Mouse (Mus musculus): Measurements from ENCODE around the gene Mlec. TPM values are rescaled to one million over a fixed set of nuclear protein-coding genes. Genes with fewer than 3 reads are reported as not detected.
"Not testable (repeated sequence)": the region's sequence is repeated elsewhere in the genome, so short reads cannot be mapped to it uniquely, and the experiment has no call there.

Mlec gene
- polyA plus RNA-seq, 1 experiment from 2014 or later = 56.4 TPM

GRCm38 (mm10) chr5:115167396-115167795 lies 9.4 kb upstream of the Mlec start:
- no peak overlapping the region for H3K27ac ChIP-seq (ENCODE audit: low read depth, low read length)
- no peaks in the 10 kb centered on the region for H3K27me3 ChIP-seq (ENCODE audit: control insufficient read depth, insufficient read depth, low read length)
- ATAC-seq (replicated peaks; ENCODE audit: low FRiP score) (no peak), DNase-seq (ENCODE audit: low spot score) (no peak)
- WGBS = 81% methylated on average over 6 of the region's 6 CpGs
- H3K36me3 ChIP-seq (ENCODE audit: control insufficient read depth, insufficient read depth, low read length) = no peaks in the 10 kb centered on the region
- H3K4me2 ChIP-seq (ENCODE audit: low read depth, low read length, severe bottlenecking) = no peak overlapping the region
- H3K9me3 ChIP-seq (ENCODE audit: control insufficient read depth, low read length) = no peaks in the 10 kb centered on the region
- H3K4me3 ChIP-seq (ENCODE audit: low read depth, low read length) = no peak overlapping the region
- H3K4me1 ChIP-seq (replicated peaks; ENCODE audit: control insufficient read depth, insufficient read depth, low read length) = no peaks in the 10 kb centered on the region
- H3K9ac ChIP-seq (ENCODE audit: low read length) = no peak overlapping the region

- Histone ChIP-seq H3K9me3 (ENCODE audit: control insufficient read depth, low read length) (no peaks in the 10 kb centered on the region), H3K4me2 (ENCODE audit: low read depth, low read length, severe bottlenecking) (no peak overlapping the region), H3K27ac (ENCODE audit: low read depth, low read length) (no peak overlapping the region), H3K27me3 (ENCODE audit: control insufficient read depth, insufficient read depth, low read length) (no peaks in the 10 kb centered on the region), H3K9ac (ENCODE audit: low read length) (no peak overlapping the region), H3K4me3 (ENCODE audit: low read depth, low read length) (no peak overlapping the region), H3K4me1 (replicated peaks; ENCODE audit: control insufficient read depth, insufficient read depth, low read length) (no peaks in the 10 kb centered on the region), H3K36me3 (ENCODE audit: control insufficient read depth, insufficient read depth, low read length) (no peaks in the 10 kb centered on the region)
- no peak for DNase-seq (ENCODE audit: low spot score)
- WGBS = 83% methylated on average over 7 of the region's 7 CpGs
- no peak for ATAC-seq (replicated peaks; ENCODE audit: low FRiP score)
Measured at GRCm38 (mm10) chr5:115166815-115167194, 8.8 kb upstream of the Mlec start.

GRCm38 (mm10) chr5:115165895-115166814 lies 8.2 kb upstream of the Mlec start:
- DNase-seq (ENCODE audit: low spot score) (no peak), ATAC-seq (replicated peaks; ENCODE audit: low FRiP score) (no peak)

GRCm38 (mm10) chr5:115165351-115165750 lies 7.4 kb upstream of the Mlec start:
- Histone ChIP-seq H3K9me3 (ENCODE audit: control insufficient read depth, low read length) (no peaks in the 10 kb centered on the region), H3K27me3 (ENCODE audit: control insufficient read depth, insufficient read depth, low read length) (no peaks in the 10 kb centered on the region), H3K4me2 (ENCODE audit: low read depth, low read length, severe bottlenecking) (no peak overlapping the region), H3K4me1 (replicated peaks; ENCODE audit: control insufficient read depth, insufficient read depth, low read length) (peaks cover 5% of the 10 kb centered on the region; the same call in 1 of the 2 replicates), H3K9ac (ENCODE audit: low read length) (no peak overlapping the region), H3K4me3 (ENCODE audit: low read depth, low read length) (no peak overlapping the region), H3K36me3 (ENCODE audit: control insufficient read depth, insufficient read depth, low read length) (no peaks in the 10 kb centered on the region), H3K27ac (ENCODE audit: low read depth, low read length) (no peak overlapping the region)
- ATAC-seq (replicated peaks; ENCODE audit: low FRiP score) (no peak), DNase-seq (ENCODE audit: low spot score) (peak; percentile 67)
- 58% methylated on average over 9 of the region's 9 CpGs for WGBS

More at GRCm38 (mm10) chr5:115165895-115166814, 8.2 kb upstream of the Mlec start:
- Histone ChIP-seq H3K4me2 (ENCODE audit: low read depth, low read length, severe bottlenecking) (no peak overlapping the region), H3K4me1 (replicated peaks; ENCODE audit: control insufficient read depth, insufficient read depth, low read length) (peaks cover 3% of the 10 kb centered on the region; the same call in 1 of the 2 replicates), H3K9ac (ENCODE audit: low read length) (no peak overlapping the region), H3K27me3 (ENCODE audit: control insufficient read depth, insufficient read depth, low read length) (no peaks in the 10 kb centered on the region), H3K9me3 (ENCODE audit: control insufficient read depth, low read length) (no peaks in the 10 kb centered on the region), H3K4me3 (ENCODE audit: low read depth, low read length) (no peak overlapping the region), H3K27ac (ENCODE audit: low read depth, low read length) (no peak overlapping the region), H3K36me3 (ENCODE audit: control insufficient read depth, insufficient read depth, low read length) (no peaks in the 10 kb centered on the region)
- WGBS = 55% methylated on average over 11 of the region's 11 CpGs

GRCm38 (mm10) chr5:115164446-115164845 lies 6.5 kb upstream of the Mlec start:
- not testable (repeated sequence) for DNase-seq (ENCODE audit: low spot score); H3K27ac ChIP-seq (ENCODE audit: low read depth, low read length); H3K27me3 ChIP-seq (ENCODE audit: control insufficient read depth, insufficient read depth, low read length); H3K4me1 ChIP-seq (replicated peaks; ENCODE audit: control insufficient read depth, insufficient read depth, low read length); H3K4me2 ChIP-seq (ENCODE audit: low read depth, low read length, severe bottlenecking); H3K9ac ChIP-seq (ENCODE audit: low read length); H3K4me3 ChIP-seq (ENCODE audit: low read depth, low read length); H3K9me3 ChIP-seq (ENCODE audit: control insufficient read depth, low read length); H3K36me3 ChIP-seq (ENCODE audit: control insufficient read depth, insufficient read depth, low read length); ATAC-seq (replicated peaks; ENCODE audit: low FRiP score)
- WGBS = 85% methylated on average over 4 of the region's 4 CpGs

GRCm38 (mm10) chr5:115163563-115163962 lies 5.6 kb upstream of the Mlec start:
- ATAC-seq (replicated peaks; ENCODE audit: low FRiP score) = no peak
- no peaks in the 10 kb centered on the region for H3K36me3 ChIP-seq (ENCODE audit: control insufficient read depth, insufficient read depth, low read length)
- H3K4me1 ChIP-seq (replicated peaks; ENCODE audit: control insufficient read depth, insufficient read depth, low read length) = peaks cover 9% of the 10 kb centered on the region; the same call in 1 of the 2 replicates
- H3K4me2 ChIP-seq (ENCODE audit: low read depth, low read length, severe bottlenecking) = no peak overlapping the region
- no peak overlapping the region for H3K4me3 ChIP-seq (ENCODE audit: low read depth, low read length)
- H3K27ac ChIP-seq (ENCODE audit: low read depth, low read length) = no peak overlapping the region
- no peaks in the 10 kb centered on the region for H3K27me3 ChIP-seq (ENCODE audit: control insufficient read depth, insufficient read depth, low read length)
- peak; percentile 71 for DNase-seq (ENCODE audit: low spot score)
- no peak overlapping the region for H3K9ac ChIP-seq (ENCODE audit: low read length)
- H3K9me3 ChIP-seq (ENCODE audit: control insufficient read depth, low read length) = no peaks in the 10 kb centered on the region
- 36% methylated on average over 8 of the region's 8 CpGs for WGBS

- H3K9me3 ChIP-seq (ENCODE audit: control insufficient read depth, low read length); ATAC-seq (replicated peaks; ENCODE audit: low FRiP score); H3K9ac ChIP-seq (ENCODE audit: low read length); H3K36me3 ChIP-seq (ENCODE audit: control insufficient read depth, insufficient read depth, low read length); H3K4me2 ChIP-seq (ENCODE audit: low read depth, low read length, severe bottlenecking); H3K4me3 ChIP-seq (ENCODE audit: low read depth, low read length); H3K27ac ChIP-seq (ENCODE audit: low read depth, low read length); H3K27me3 ChIP-seq (ENCODE audit: control insufficient read depth, insufficient read depth, low read length); DNase-seq (ENCODE audit: low spot score): not testable (repeated sequence)
- H3K4me1 ChIP-seq (replicated peaks; ENCODE audit: control insufficient read depth, insufficient read depth, low read length) = peaks cover 12% of the 10 kb centered on the region; the same call in 1 of the 2 replicates
- WGBS = 83% methylated on average over 1 of the region's 1 CpGs
Measured at GRCm38 (mm10) chr5:115161940-115162279, 3.9 kb upstream of the Mlec start.

- Histone ChIP-seq H3K4me1 (replicated peaks; ENCODE audit: control insufficient read depth, insufficient read depth, low read length) (peaks cover 16% of the 10 kb centered on the region; the same call in 1 of the 2 replicates), H3K27me3 (ENCODE audit: control insufficient read depth, insufficient read depth, low read length) (no peaks in the 10 kb centered on the region), H3K4me2 (ENCODE audit: low read depth, low read length, severe bottlenecking) (no peak overlapping the region), H3K36me3 (ENCODE audit: control insufficient read depth, insufficient read depth, low read length) (no peaks in the 10 kb centered on the region), H3K4me3 (ENCODE audit: low read depth, low read length) (no peak overlapping the region), H3K27ac (ENCODE audit: low read depth, low read length) (no peak overlapping the region), H3K9ac (ENCODE audit: low read length) (no peak overlapping the region), H3K9me3 (ENCODE audit: control insufficient read depth, low read length) (no peaks in the 10 kb centered on the region)
- no peak for DNase-seq (ENCODE audit: low spot score)
- 54% methylated on average over 13 of the region's 13 CpGs for WGBS
- ATAC-seq (replicated peaks; ENCODE audit: low FRiP score) = no peak
Measured at GRCm38 (mm10) chr5:115161064-115161939, 3.3 kb upstream of the Mlec start.

Measured in forebrain, embryonic 11.5 days (tissue).